Mouse (Mus musculus): ENCODE measurements at regions not wholly inside any gene's neighbourhood (a gene's known extent, or its start where the extent isn't known, plus 50 kb on each side); places are given as distances from the start of the nearest gene placed in this dataset.

- no peak for DNase-seq (ENCODE audit: low read depth, low spot score)
Measured at GRCm38 (mm10) chr3:82207321-82207720, 61.7 kb upstream of the Gucy1a1 start.

Measured in brain, adult 2 months (tissue).